Mouse (Mus musculus): ENCODE data around the gene Olfr1494.

The Olfr1494 gene

GRCm38 (mm10) chr19:13739428-13739827, at the start of gene Olfr1494:
Gene Olfr1494, plus strand, starts transcription at chr19:13739728.
- no peak for DNase-seq

GRCm38 (mm10) chr19:13696968-13697367, 42.6 kb upstream of the Olfr1494 start, which contains the start of gene Olfr1491:
Gene Olfr1491, plus strand, starts transcription at chr19:13697268.
- DNase-seq = no peak

GRCm38 (mm10) chr19:13722978-13723377, 16.6 kb upstream of the Olfr1494 start, which contains the start of gene Olfr1493-ps1:
Gene Olfr1493-ps1, plus strand, starts transcription at chr19:13723278.
- DNase-seq = no peak

GRCm38 (mm10) chr19:13749366-13749765, 9.8 kb downstream of the Olfr1494 start:
- no peak for DNase-seq

- no peak for DNase-seq
Measured at GRCm38 (mm10) chr19:13764306-13764705, 24.8 kb downstream of the Olfr1494 start, which contains the start of gene Olfr1495. Gene Olfr1495, plus strand, starts transcription at chr19:13764606.

GRCm38 (mm10) chr19:13768565-13769276, 29.2 kb downstream of the Olfr1494 start:
- DNase-seq = no peak

- no peak for DNase-seq
Measured at GRCm38 (mm10) chr19:13777578-13777977, 38.0 kb downstream of the Olfr1494 start, which contains the start of gene Olfr1496. Gene Olfr1496, plus strand, starts transcription at chr19:13777878.

GRCm38 (mm10) chr19:13798102-13798501, 58.6 kb downstream of the Olfr1494 start, which contains the start of gene Olfr1497:
Gene Olfr1497, minus strand, starts transcription at chr19:13798202.
- DNase-seq = no peak

Data from kidney, adult 18-20 months (tissue).